Mouse (Mus musculus) layer of hippocampus, postnatal 10 days (tissue): ENCODE measurements around the gene Hist1h1c. TPM values are rescaled to one million over a fixed set of nuclear protein-coding genes. Genes with fewer than 3 reads are reported as not detected.
A peak's percentile ranks its signal among the peaks of the same experiment; 100 is the strongest.
"Not testable (repeated sequence)": the region's sequence is repeated elsewhere in the genome, so short reads cannot be mapped to it uniquely, and the experiment has no call there.

Experiments
- DNase-seq, 2 experiments: peaks; one replicate each; pipeline ENCODE4 v3.0.0; 2021; ENCODE audit warnings: low spot score in 2 of 2
- long read RNA-seq: library from polyadenylated mRNA; stranded (forward); transcript quantifications from one replicate; pipeline ENCODE4 v2.0.0, GENCODE M21; 2023
- total RNA-seq, 2 experiments: library from RNA; stranded (reverse); gene quantifications; 2 replicates each; pipeline ENCODE4 v1.2.3; 2021

Hist1h1c gene
- total RNA-seq, result 100 to 1,000 TPM in 1 of 2 experiments, 10 to 100 TPM in 1; 87.1 to 106 TPM
- long read RNA-seq, transcript Hist1h1c-201 (1 exons, 1,560 nt), result major isoform, 9 of 9 reads
- long read RNA-seq, partial matches to known transcripts, result 0 of 9 reads
- long read RNA-seq, other reads (novel, unspliced or antisense), result 0 of 9 reads

GRCm38 (mm10) chr13:23738677-23739068, at the start of gene Hist1h1c:
Gene Hist1h1c, plus strand, starts transcription at chr13:23738808.
- DNase-seq, result peak; percentile 80 to 85

GRCm38 (mm10) chr13:23688956-23689355, 49.7 kb upstream of the Hist1h1c start:
- no peak for DNase-seq

- DNase-seq, result no peak
Observed at GRCm38 (mm10) chr13:23689459-23689858, 49.1 kb upstream of the Hist1h1c start.

GRCm38 (mm10) chr13:23693856-23694440, 44.7 kb upstream of the Hist1h1c start:
- no peak for DNase-seq

- no peak for DNase-seq
Observed at GRCm38 (mm10) chr13:23694956-23695355, 43.7 kb upstream of the Hist1h1c start.

- DNase-seq, result no peak
Observed at GRCm38 (mm10) chr13:23695514-23695913, 43.1 kb upstream of the Hist1h1c start, which contains the start of gene Hist1h1t. Gene Hist1h1t, plus strand, starts transcription at chr13:23695814.

GRCm38 (mm10) chr13:23696061-23696474, 42.5 kb upstream of the Hist1h1c start:
- no peak for DNase-seq

- peak; percentile 60 to 65 for DNase-seq
Observed at GRCm38 (mm10) chr13:23697491-23698299, 40.9 kb upstream of the Hist1h1c start.

- DNase-seq, result peak; percentile 99
Observed at GRCm38 (mm10) chr13:23698300-23698693, 40.3 kb upstream of the Hist1h1c start, which contains the start of gene Hist1h4c. Gene Hist1h4c, minus strand, starts transcription at chr13:23698454.

GRCm38 (mm10) chr13:23698996-23699395, 39.6 kb upstream of the Hist1h1c start:
- no peak for DNase-seq

- DNase-seq, result no peak
Observed at GRCm38 (mm10) chr13:23699767-23700166, 38.8 kb upstream of the Hist1h1c start.

GRCm38 (mm10) chr13:23700786-23701520, 37.7 kb upstream of the Hist1h1c start:
- DNase-seq, result peak; percentile 73 to 77

- no peak for DNase-seq
Observed at GRCm38 (mm10) chr13:23702220-23702619, 36.4 kb upstream of the Hist1h1c start.

GRCm38 (mm10) chr13:23702801-23703200, 35.8 kb upstream of the Hist1h1c start:
- DNase-seq, result not testable (repeated sequence)

GRCm38 (mm10) chr13:23705751-23706356, 32.8 kb upstream of the Hist1h1c start:
- DNase-seq, result peak in 1 of 2 experiments; percentile 8

- peak in 1 of 2 experiments; percentile 6 for DNase-seq
Observed at GRCm38 (mm10) chr13:23706771-23707170, 31.8 kb upstream of the Hist1h1c start.

- peak in 1 of 2 experiments; percentile 7 for DNase-seq
Observed at GRCm38 (mm10) chr13:23708041-23708440, 30.6 kb upstream of the Hist1h1c start.

- peak in 1 of 2 experiments; percentile 4 for DNase-seq
Observed at GRCm38 (mm10) chr13:23708654-23709053, 30.0 kb upstream of the Hist1h1c start.

GRCm38 (mm10) chr13:23709714-23710373, 28.8 kb upstream of the Hist1h1c start:
- DNase-seq, result no peak

- DNase-seq, result peak in 1 of 2 experiments; percentile 45
Observed at GRCm38 (mm10) chr13:23710374-23711089, 28.1 kb upstream of the Hist1h1c start, which contains the start of gene Hfe. Gene Hfe, minus strand, starts transcription at chr13:23710854.
